Mouse (Mus musculus): ENCODE measurements around the gene Rnf111. TPM values are rescaled to one million over a fixed set of nuclear protein-coding genes. Genes with fewer than 3 reads are reported as not detected.
"Not testable (repeated sequence)": the region's sequence is repeated elsewhere in the genome, so short reads cannot be mapped to it uniquely, and the experiment has no call there.

Rnf111 gene
- 38.8 and 43.1 TPM in 2 replicates for polyA plus RNA-seq (2014; fragmentation: Nextera tagmentation; extraction: Ambion mirVana)

- Histone ChIP-seq H3K36me3 (ENCODE audit: control insufficient read depth, insufficient read depth, low read length) (no peaks in the 10 kb centered on the region), H3K27ac (ENCODE audit: low read depth, low read length) (peak within 1 kb of the TSS; percentile 98), H3K27me3 (ENCODE audit: control insufficient read depth, insufficient read depth, low read length) (no peaks in the 10 kb centered on the region), H3K4me1 (ENCODE audit: control insufficient read depth, insufficient read depth, low read length) (peaks cover 5% of the 10 kb centered on the region), H3K9ac (ENCODE audit: low read length) (peak within 1 kb of the TSS; percentile 98), H3K9me3 (ENCODE audit: control insufficient read depth, low read length) (no peaks in the 10 kb centered on the region), H3K4me3 (ENCODE audit: low read depth, low read length) (peak within 1 kb of the TSS; percentile 92), H3K4me2 (peak within 1 kb of the TSS; percentile 63)
- ATAC-seq (ENCODE audit: low FRiP score) (peak; percentile 94), DNase-seq (ENCODE audit: low spot score, missing footprints) (peak; percentile 99)
- WGBS: under 1% methylated on average over 36 of the region's 45 CpGs
Observed at GRCm38 (mm10) chr9:70503626-70504041, at the start of gene Rnf111. Rnf111 (minus strand) TSS chr9:70503725.

- H3K9me3 ChIP-seq (ENCODE audit: control insufficient read depth, low read length); H3K27me3 ChIP-seq (ENCODE audit: control insufficient read depth, insufficient read depth, low read length); H3K36me3 ChIP-seq (ENCODE audit: control insufficient read depth, insufficient read depth, low read length); DNase-seq (ENCODE audit: low spot score, missing footprints); H3K27ac ChIP-seq (ENCODE audit: low read depth, low read length); ATAC-seq (ENCODE audit: low FRiP score); H3K4me2 ChIP-seq; H3K9ac ChIP-seq (ENCODE audit: low read length); H3K4me1 ChIP-seq (ENCODE audit: control insufficient read depth, insufficient read depth, low read length); H3K4me3 ChIP-seq (ENCODE audit: low read depth, low read length): not testable (repeated sequence)
- 92% methylated on average over 2 of the region's 2 CpGs for WGBS
Observed at GRCm38 (mm10) chr9:70552233-70552632, 48.7 kb upstream of the Rnf111 start.

GRCm38 (mm10) chr9:70551524-70551923 lies 48.0 kb upstream of the Rnf111 start:
- ATAC-seq (ENCODE audit: low FRiP score) (no peak), DNase-seq (ENCODE audit: low spot score, missing footprints) (no peak)
- Histone ChIP-seq H3K27ac (ENCODE audit: low read depth, low read length) (no peak overlapping the region), H3K4me3 (ENCODE audit: low read depth, low read length) (no peak overlapping the region), H3K9ac (ENCODE audit: low read length) (no peak overlapping the region), H3K27me3 (ENCODE audit: control insufficient read depth, insufficient read depth, low read length) (no peaks in the 10 kb centered on the region), H3K36me3 (ENCODE audit: control insufficient read depth, insufficient read depth, low read length) (peaks cover 8% of the 10 kb centered on the region; the same call in 1 of the 2 replicates), H3K9me3 (ENCODE audit: control insufficient read depth, low read length) (peaks cover 3% of the 10 kb centered on the region; the same call in 1 of the 2 replicates), H3K4me2 (no peak overlapping the region), H3K4me1 (ENCODE audit: control insufficient read depth, insufficient read depth, low read length) (peaks cover 3% of the 10 kb centered on the region; the same call in 1 of the 2 replicates)
- WGBS: 98% methylated on average over 1 of the region's 1 CpGs

- Histone ChIP-seq H3K27ac (ENCODE audit: low read depth, low read length) (no peak overlapping the region), H3K4me2 (no peak overlapping the region), H3K36me3 (ENCODE audit: control insufficient read depth, insufficient read depth, low read length) (peaks cover 8% of the 10 kb centered on the region; the same call in 1 of the 2 replicates), H3K4me1 (ENCODE audit: control insufficient read depth, insufficient read depth, low read length) (peaks cover 9% of the 10 kb centered on the region), H3K9me3 (ENCODE audit: control insufficient read depth, low read length) (peaks cover 3% of the 10 kb centered on the region; the same call in 1 of the 2 replicates), H3K27me3 (ENCODE audit: control insufficient read depth, insufficient read depth, low read length) (no peaks in the 10 kb centered on the region), H3K9ac (ENCODE audit: low read length) (no peak overlapping the region), H3K4me3 (ENCODE audit: low read depth, low read length) (no peak overlapping the region)
- 89% methylated on average over 4 of the region's 4 CpGs for WGBS
- DNase-seq (ENCODE audit: low spot score, missing footprints): peak; percentile 17
- ATAC-seq (ENCODE audit: low FRiP score): no peak
Observed at GRCm38 (mm10) chr9:70548304-70548703, 44.8 kb upstream of the Rnf111 start.

- WGBS: 72% methylated on average over 3 of the region's 3 CpGs
- H3K36me3 ChIP-seq (ENCODE audit: control insufficient read depth, insufficient read depth, low read length); H3K4me3 ChIP-seq (ENCODE audit: low read depth, low read length); ATAC-seq (ENCODE audit: low FRiP score); H3K4me1 ChIP-seq (ENCODE audit: control insufficient read depth, insufficient read depth, low read length); DNase-seq (ENCODE audit: low spot score, missing footprints); H3K27me3 ChIP-seq (ENCODE audit: control insufficient read depth, insufficient read depth, low read length); H3K27ac ChIP-seq (ENCODE audit: low read depth, low read length); H3K9me3 ChIP-seq (ENCODE audit: control insufficient read depth, low read length); H3K9ac ChIP-seq (ENCODE audit: low read length); H3K4me2 ChIP-seq: not testable (repeated sequence)
Observed at GRCm38 (mm10) chr9:70546576-70546975, 43.1 kb upstream of the Rnf111 start.

GRCm38 (mm10) chr9:70544831-70545230 lies 41.3 kb upstream of the Rnf111 start:
- Histone ChIP-seq H3K9me3 (ENCODE audit: control insufficient read depth, low read length) (no peaks in the 10 kb centered on the region), H3K4me3 (ENCODE audit: low read depth, low read length) (no peak overlapping the region), H3K36me3 (ENCODE audit: control insufficient read depth, insufficient read depth, low read length) (no peaks in the 10 kb centered on the region), H3K9ac (ENCODE audit: low read length) (no peak overlapping the region), H3K27me3 (ENCODE audit: control insufficient read depth, insufficient read depth, low read length) (no peaks in the 10 kb centered on the region), H3K27ac (ENCODE audit: low read depth, low read length) (no peak overlapping the region), H3K4me1 (ENCODE audit: control insufficient read depth, insufficient read depth, low read length) (peaks cover 9% of the 10 kb centered on the region), H3K4me2 (no peak overlapping the region)
- DNase-seq (ENCODE audit: low spot score, missing footprints) (peak; percentile 73), ATAC-seq (ENCODE audit: low FRiP score) (no peak)
- 69% methylated on average over 1 of the region's 1 CpGs for WGBS

- Histone ChIP-seq H3K9me3 (ENCODE audit: control insufficient read depth, low read length) (no peaks in the 10 kb centered on the region), H3K36me3 (ENCODE audit: control insufficient read depth, insufficient read depth, low read length) (no peaks in the 10 kb centered on the region), H3K27me3 (ENCODE audit: control insufficient read depth, insufficient read depth, low read length) (no peaks in the 10 kb centered on the region), H3K27ac (ENCODE audit: low read depth, low read length) (no peak overlapping the region), H3K4me2 (peak overlapping the region; percentile 61), H3K4me3 (ENCODE audit: low read depth, low read length) (peak overlapping the region; percentile 94), H3K4me1 (ENCODE audit: control insufficient read depth, insufficient read depth, low read length) (peaks cover 9% of the 10 kb centered on the region), H3K9ac (ENCODE audit: low read length) (peak overlapping the region; percentile 97)
- 72% methylated on average over 5 of the region's 5 CpGs for WGBS
- no peak for ATAC-seq (ENCODE audit: low FRiP score)
- peak; percentile 83 for DNase-seq (ENCODE audit: low spot score, missing footprints)
Observed at GRCm38 (mm10) chr9:70543985-70544384, 40.5 kb upstream of the Rnf111 start.

- Histone ChIP-seq H3K27me3 (ENCODE audit: control insufficient read depth, insufficient read depth, low read length) (no peaks in the 10 kb centered on the region), H3K9ac (ENCODE audit: low read length) (peak overlapping the region; percentile 97), H3K36me3 (ENCODE audit: control insufficient read depth, insufficient read depth, low read length) (no peaks in the 10 kb centered on the region), H3K4me2 (peak overlapping the region; percentile 61), H3K4me1 (ENCODE audit: control insufficient read depth, insufficient read depth, low read length) (peaks cover 9% of the 10 kb centered on the region), H3K4me3 (ENCODE audit: low read depth, low read length) (peak overlapping the region; percentile 94), H3K9me3 (ENCODE audit: control insufficient read depth, low read length) (no peaks in the 10 kb centered on the region), H3K27ac (ENCODE audit: low read depth, low read length) (peak overlapping the region; percentile 97)
- peak; percentile 77 for ATAC-seq (ENCODE audit: low FRiP score)
- 1% methylated on average over 56 of the region's 64 CpGs for WGBS
- peak; percentile 93 for DNase-seq (ENCODE audit: low spot score, missing footprints)
Observed at GRCm38 (mm10) chr9:70543048-70543880, 39.7 kb upstream of the Rnf111 start.

- ATAC-seq (ENCODE audit: low FRiP score): peak; percentile 96
- no peaks in the 10 kb centered on the region for H3K36me3 ChIP-seq (ENCODE audit: control insufficient read depth, insufficient read depth, low read length)
- WGBS: under 1% methylated on average over 51 of the region's 75 CpGs
Observed at GRCm38 (mm10) chr9:70542305-70543041, 38.9 kb upstream of the Rnf111 start, which contains the start of gene Sltm. Sltm (plus strand) TSS chr9:70542754.

More at GRCm38 (mm10) chr9:70542305-70543041, 38.9 kb upstream of the Rnf111 start, which contains the start of gene Sltm:
- H3K4me3 ChIP-seq (ENCODE audit: low read depth, low read length): peak within 1 kb of the TSS; percentile 94
- peak within 1 kb of the TSS; percentile 97 for H3K27ac ChIP-seq (ENCODE audit: low read depth, low read length)
- no peaks in the 10 kb centered on the region for H3K27me3 ChIP-seq (ENCODE audit: control insufficient read depth, insufficient read depth, low read length)
- peak within 1 kb of the TSS; percentile 97 for H3K9ac ChIP-seq (ENCODE audit: low read length)
- H3K4me1 ChIP-seq (ENCODE audit: control insufficient read depth, insufficient read depth, low read length): peaks cover 6% of the 10 kb centered on the region
- H3K4me2 ChIP-seq: peak within 1 kb of the TSS; percentile 61
- no peaks in the 10 kb centered on the region for H3K9me3 ChIP-seq (ENCODE audit: control insufficient read depth, low read length)
- DNase-seq (ENCODE audit: low spot score, missing footprints): peak; percentile 100
